Mouse (Mus musculus): ENCODE measurements around the gene Kalrn. TPM values are rescaled to one million over a fixed set of nuclear protein-coding genes. Genes with fewer than 3 reads are reported as not detected.
A peak's percentile ranks its signal among the peaks of the same experiment; 100 is the strongest.
"Not testable (repeated sequence)": the region's sequence is repeated elsewhere in the genome, so short reads cannot be mapped to it uniquely, and the experiment has no call there.

The Kalrn gene
- polyA plus RNA-seq, 1 experiment = 3.9 TPM

DNA sequence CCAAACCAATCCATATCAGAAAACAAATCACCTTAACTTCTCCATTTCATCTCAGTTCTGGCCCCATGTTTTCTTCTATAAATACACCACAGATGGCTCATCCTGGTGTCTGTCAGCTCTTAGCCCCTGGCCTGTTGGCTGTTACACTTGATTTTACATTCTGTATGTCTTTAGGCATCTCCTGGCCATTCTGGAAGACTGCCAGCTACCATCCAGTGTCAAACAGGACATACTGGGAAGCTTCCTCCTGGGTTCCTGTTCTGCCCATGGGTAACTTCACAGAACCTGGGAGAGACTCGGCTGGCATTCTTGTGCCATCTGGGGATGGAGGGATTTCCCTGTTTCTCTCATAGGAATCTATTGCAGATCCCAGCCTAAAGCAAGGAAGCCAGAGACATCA lies 261.8 kb downstream of the Kalrn start:
- DNase-seq (ENCODE audit: low read depth) = no peak

DNA sequence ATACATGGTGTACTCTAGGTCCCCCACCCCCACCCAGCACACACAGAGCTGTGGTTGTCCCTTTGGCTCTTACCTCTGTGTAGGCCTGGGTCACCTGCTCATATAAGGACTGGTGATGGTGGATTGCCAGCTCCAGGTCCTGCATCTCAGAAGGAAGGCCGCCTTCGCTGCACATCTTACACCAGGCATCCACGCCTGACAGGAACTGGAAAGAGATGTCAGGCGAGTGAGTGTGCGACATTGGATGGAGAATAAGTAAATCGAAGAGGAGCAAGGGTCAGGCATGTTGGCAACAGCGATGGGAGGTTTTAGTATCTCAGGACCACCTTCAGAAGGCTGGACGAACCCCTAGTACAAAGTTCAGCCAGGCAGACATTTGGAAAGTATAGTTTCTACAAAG lies 263.0 kb downstream of the Kalrn start:
- DNase-seq (ENCODE audit: low read depth) = no peak

DNA sequence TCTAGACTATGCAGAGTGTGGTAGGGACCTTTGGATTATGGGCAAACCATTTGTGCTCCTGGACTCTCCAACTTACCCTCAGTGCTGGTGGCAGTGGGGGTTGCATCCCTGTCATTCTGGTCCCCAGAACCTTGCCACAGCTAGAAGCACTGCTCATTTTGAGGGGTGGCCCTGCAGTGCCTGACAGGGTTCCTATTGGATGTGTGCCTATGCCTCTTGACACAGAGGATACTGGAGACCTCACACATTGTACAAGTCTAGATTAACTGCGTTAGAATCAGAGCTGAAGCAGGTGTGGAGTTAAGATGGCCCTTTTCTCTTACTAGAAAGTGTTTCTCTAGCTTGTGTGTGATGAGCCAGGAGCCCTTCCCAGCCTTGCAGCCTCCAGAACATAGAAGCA lies 265.0 kb downstream of the Kalrn start:
- no peak for DNase-seq (ENCODE audit: low read depth)

DNA sequence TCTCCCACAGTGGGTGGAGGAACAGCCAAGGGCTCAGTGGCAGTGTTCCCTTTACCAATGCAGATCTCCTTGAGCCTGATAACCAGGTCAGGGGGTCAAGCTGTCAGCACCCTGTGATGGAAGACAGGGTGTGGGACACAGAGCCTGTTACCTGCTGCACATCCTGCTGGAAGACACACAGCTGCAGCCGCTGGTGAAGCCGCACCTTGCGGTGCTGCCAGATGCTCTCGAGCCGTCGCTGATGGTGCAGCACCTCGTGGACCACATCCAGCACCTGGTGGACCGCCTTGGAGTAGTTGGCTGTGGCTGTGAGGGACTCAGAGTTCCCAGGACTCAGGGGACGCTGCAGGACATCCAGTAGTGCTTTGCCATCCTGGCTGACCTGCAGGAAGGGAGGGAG lies 265.9 kb downstream of the Kalrn start:
- no peak for DNase-seq (ENCODE audit: low read depth)

DNA sequence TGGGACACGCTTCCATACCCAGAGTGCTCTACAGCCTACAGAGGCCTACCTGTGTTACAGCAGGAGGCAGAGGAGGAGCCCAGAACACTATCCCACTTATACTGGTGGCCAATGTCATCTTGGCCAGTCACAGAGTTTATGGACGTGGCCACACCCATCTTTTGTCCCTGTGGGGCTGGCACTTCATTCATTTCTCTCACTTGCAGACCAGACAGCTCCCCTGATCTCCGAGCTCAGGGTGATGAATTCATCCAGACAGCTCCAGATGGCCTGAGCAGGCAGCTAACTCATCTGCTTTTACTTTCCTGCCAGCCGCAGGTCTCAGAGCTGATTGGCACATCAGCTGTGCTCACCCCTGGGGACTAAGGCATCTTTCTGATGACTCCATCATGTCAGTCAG lies 267.7 kb downstream of the Kalrn start:
- no peak for DNase-seq (ENCODE audit: low read depth)

DNA sequence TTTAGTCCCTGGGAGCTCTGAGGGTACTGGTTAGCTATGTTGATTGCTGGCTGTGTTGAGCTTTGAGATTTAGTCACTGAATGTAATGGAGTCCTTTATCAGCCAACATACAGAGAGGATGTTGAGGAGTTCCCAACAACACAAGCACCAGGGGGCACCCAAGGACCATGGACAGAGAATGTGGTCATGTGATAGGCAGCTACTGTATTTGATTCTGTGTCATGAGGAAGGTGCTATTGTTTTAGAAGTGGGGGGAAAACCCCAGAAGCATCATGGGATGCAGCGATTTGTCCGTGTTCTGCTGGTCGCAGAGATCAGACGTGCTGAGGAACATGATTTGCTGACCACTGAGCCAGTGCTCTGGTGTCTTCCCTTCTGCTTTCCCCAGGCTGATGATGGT lies 269.5 kb downstream of the Kalrn start:
- not testable (repeated sequence) for DNase-seq (ENCODE audit: low read depth)

DNA sequence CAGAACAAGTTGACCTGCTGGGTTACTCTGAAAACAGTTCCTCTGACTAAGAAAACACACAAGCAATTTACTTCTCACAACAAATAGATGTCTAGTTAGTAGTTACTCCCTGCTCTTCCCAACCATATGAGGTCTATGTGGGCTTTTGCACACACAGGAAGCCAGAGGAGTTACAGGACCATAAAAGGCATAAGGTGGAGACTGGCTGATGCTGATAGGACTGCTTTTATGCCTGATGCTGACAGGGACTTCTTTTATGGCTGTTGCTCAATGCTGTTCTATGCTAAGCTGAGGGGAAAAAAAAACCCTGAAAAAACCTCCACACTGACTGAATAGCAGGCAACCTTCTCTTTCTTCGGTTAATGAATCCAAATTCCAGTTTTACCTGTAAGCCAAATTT lies 270.8 kb downstream of the Kalrn start:
- no peak for DNase-seq (ENCODE audit: low read depth)

DNA sequence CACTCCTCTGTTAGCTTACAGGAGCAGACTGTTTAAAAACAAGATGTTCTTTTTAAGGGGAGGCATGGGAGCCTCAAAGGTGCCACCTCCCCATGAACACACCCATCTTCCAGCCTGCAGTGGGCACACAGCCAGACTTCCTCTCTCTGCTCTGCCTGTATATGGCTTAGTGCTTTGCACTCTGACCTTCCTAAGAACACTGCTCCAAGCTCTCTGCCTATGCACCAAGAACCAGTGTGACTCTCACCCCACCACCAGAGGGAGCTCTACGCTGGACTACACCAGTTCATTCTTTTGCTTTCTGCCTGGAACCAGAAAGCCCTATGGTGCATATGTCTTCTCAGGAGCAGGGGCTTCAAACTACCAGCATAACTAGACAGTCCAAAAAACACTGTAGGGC lies 271.3 kb downstream of the Kalrn start:
- DNase-seq (ENCODE audit: low read depth) = no peak

DNA sequence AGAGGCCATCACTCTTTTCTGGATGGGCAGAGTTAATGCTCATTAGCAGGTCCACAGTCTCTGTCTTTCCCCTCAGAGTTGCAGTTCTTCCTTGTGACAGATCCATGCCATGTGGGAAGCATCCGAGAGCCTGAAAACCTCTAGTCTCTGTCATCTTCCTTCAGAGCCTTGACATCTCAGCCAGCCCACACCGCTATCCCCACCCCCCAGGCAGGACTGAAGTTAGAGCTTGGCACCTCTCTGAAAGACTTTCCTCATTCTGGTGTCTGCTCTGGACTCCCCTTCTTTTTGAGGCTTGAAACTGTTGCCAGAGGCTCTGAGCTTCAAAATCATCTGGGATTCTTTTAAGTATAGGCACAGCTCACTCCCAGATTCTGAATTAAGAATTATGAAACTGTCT lies 274.1 kb downstream of the Kalrn start:
- no peak for DNase-seq (ENCODE audit: low read depth)

DNA sequence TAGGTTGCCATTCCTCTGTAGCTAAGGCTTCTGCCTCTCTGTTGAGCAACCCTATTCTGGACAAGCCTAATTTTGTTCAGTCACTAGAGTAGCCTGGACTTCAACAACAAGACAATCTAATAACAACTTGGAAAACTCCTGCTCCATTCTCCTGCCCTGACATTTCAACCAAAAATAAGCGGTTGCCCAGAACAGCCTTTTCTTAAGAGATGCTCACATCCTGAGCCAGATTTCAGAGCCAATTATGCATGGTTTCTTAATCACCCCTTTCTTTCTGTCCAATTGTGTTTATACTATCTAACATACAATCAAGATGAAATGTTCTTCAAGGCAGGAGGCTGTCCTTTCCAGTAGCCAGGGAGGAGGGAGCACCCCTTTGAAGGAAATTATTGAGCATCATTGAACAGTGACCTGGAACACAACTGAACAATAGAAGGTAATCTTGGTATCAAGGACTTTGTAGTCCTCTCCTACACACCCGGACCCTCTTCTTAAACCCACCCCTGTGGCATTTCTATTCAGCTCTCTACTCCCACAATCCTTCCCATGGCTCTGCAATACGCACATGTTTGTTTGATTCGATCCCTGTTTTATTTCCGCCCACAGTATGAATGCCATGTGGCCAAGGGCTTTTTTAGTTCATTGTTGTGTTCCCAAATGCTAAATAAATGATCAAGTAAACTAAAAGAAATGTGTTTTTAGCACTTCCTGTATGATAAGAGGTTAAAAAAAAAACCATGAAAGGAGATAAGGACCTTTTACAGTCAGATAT lies 275.2 kb downstream of the Kalrn start:
- DNase-seq (ENCODE audit: low read depth) = no peak

DNA sequence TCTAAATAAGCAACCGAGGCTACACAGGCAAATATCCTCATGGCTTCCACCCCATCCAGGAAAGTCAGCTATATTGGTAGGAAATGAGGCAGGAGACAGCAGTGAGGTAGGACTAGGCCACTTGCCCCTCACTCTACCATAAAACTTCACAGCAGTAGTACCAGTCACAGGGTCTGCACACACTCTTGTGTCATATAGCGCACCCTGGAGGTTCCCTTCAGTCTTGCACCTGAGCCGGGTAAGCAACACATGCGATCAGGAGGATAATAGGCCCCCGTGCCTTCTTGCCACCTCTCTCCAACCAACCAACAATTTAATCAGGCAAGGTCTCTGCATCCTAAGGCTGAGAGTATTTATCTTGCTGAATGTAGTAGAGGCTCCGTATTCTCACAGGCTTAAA lies 278.8 kb downstream of the Kalrn start:
- no peak for DNase-seq (ENCODE audit: low read depth)

DNA sequence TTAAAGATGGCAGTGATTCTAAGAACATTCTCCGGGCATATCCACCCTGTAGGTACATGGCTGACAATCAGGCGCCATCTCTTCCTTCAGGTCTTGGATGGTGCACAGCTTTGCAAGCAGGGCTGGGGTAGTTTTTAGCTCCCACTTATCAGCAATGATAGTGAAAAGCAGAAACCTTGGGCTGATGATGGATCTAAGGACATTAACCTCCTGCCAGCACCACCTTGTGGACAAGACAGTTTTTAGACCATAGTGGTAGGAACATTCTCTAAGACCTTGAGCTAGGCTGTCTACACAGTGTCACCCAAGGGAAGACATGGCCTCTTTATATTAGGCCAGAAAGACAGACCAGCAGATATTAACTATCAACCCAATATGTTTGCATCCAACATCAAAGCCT lies 279.7 kb downstream of the Kalrn start:
- DNase-seq (ENCODE audit: low read depth) = no peak

DNA sequence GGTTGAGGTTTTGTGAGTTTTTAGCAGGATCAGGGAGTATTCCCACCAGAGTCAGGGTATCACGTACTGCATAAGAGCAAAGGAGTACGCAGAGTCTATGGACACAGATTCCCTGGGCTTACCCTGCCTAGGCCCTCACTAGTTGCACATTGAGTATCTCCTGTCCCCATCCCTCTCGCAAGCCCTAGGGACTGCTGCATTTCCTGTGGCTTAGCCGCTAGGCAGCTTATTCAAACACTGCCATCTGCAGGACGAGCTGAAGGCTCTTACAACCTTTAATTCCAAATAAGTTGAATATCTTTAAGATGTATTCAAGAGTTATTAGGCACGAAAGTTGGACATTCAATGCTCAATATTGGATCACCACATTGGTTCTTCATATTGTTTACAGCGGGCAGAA lies 283.7 kb downstream of the Kalrn start:
- no peak for DNase-seq (ENCODE audit: low read depth)

DNA sequence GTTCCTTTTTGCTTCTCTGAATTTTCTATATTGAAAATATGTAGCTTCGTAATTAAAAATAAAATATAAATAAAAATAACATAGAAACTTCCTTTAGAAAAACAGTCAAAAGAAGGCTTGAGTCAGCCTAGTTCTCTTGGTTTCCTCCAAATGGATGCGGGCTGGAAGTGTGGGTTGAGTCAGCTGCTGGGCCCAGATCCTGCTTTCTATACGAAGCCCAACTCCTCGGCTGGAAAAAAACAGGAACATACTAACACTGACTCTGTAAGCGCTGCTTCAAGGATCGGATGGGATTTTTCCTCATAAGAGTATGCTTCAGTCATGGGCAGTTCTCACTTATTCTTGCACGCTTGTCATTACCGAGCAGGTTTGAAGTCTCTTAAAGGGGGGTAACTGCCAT lies 291.3 kb downstream of the Kalrn start:
- DNase-seq (ENCODE audit: low read depth) = no peak

DNA sequence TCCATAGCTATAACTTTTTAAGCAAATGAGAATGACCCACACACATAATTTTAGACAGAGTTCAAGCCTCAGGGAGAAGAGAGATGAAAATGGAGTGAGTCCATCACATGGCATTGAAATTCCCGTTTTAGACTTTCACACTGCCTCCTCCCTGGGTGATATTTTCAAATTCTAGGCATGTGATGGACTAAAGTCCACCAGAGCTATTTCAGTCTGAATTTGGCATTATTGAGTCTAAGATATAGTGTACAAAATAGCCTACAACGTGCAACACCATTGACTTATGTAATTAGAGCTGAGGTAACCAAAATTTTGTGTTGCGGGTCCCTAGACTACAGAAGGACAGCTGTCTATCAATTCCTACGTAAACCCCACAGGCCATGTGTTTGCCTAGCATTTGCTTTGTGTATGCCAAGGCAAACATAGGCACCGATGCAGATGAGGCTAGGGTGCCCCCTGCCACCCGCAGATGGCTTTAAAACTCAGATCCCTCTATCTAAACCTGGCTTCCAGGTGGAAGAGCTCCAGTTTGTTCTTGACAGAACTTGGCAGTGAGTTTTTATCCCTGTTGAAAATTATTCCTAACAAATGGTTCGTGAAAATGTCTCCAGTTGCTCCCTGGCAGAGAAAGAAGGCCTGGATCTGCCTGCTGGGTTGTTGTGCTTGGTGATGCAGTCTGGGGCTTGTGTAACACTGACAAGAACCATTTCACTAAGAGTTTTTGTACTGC lies 293.5 kb downstream of the Kalrn start:
- DNase-seq (ENCODE audit: low read depth) = no peak

DNA sequence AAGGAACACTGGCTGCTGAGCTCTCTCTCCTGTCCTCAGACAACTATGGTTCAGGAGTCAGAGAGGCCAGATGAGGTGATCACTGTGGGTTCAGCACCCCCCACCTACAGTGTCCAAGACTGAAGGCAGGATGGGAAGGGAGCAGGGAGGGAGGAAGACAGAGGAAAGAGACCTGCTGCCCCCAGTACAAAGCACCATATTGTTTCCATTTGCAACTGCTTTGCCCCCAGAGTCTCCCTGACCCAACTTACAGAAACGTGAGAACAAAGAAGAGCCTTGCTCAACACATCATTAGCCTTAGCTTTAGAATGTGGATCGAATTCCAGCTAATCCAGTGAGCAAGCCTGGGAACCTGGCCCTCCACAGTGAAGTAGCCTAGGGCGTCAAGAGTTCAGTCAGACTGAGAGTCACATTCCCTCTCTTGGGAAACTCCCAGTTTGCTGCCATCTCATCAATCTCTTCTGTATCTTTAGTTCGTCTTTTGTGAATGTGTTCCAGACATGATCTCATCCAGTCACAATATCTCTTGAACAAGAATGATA lies 295.0 kb downstream of the Kalrn start:
- no peak for DNase-seq (ENCODE audit: low read depth)

DNA sequence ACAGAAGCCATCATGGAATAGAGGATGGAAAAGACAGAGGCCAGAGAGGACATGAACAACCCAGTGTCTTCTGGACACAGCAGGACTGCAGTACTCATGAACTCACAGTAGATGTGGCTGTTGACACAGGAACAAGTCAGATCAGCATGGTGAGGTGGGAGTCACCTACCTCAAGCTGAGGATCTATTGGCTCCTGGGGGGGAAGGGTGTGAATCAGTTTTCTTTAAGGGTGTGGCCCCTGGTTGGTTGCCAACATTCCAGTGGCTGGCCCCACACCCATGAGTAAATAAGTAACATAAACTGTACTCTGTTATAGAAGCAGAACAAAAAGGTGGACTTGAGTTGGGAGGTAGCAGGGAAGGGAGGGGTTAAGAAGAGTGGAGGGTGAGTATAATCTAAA lies 298.7 kb downstream of the Kalrn start:
- no peak for DNase-seq (ENCODE audit: low read depth)

DNA sequence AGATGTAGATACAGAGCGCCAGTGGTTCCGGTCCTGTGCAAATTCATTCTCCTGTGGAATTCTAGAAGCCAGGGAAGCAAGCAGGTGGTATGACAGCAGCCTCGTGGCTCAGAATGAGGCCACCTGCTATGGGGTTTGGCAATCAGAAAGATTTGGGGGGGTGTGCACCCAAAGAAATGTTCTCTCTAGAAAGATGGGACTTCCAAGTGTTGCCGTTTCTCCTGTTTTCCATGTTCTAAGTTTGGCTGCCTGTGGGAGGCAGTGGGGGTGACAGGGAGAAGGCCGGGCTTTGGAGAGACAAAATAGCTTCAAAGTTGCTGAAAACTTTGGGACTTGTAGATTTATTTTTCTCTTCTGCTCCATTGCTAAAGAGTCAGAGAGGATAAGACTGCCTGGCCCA lies 301.9 kb downstream of the Kalrn start:
- DNase-seq (ENCODE audit: low read depth) = no peak

DNA sequence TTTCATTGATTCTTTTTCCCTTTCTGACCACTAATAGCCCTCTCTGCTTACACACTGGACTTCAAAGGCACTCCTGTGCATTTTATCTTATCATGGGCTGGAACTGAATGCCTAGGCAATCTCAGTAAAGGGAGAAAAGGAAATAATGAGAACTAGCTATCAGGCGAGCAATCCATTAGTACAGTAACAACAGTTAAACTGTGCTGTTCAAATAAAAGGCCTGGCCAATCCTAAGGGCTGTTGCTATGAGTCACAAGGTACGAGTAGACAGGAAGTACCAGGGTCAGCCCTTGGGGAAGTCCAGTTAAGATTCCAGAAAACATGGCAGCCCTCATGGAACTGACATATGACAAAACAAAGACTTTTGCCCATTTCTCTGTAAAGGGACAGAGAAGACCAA lies 302.7 kb downstream of the Kalrn start:
- no peak for DNase-seq (ENCODE audit: low read depth)

DNA sequence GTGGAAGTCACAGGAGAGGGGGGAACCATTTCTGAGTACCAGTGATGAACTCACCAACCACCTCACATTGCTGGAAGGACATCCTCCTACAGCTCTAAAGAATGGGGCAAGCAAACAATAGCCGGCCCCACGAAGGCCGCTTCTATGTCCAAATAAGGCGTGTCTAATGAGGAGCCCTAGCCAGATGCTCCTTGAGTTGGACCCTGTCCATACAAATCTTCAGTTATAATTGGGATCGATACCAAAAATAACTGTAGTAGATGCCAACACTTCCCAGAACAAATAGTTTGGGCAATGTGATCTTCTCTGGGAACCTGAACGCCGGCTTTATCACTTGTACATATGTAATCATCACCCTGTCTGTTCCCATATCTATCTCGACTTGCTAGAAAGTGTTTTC lies 303.7 kb downstream of the Kalrn start:
- DNase-seq (ENCODE audit: low read depth) = peak; percentile 31

DNA sequence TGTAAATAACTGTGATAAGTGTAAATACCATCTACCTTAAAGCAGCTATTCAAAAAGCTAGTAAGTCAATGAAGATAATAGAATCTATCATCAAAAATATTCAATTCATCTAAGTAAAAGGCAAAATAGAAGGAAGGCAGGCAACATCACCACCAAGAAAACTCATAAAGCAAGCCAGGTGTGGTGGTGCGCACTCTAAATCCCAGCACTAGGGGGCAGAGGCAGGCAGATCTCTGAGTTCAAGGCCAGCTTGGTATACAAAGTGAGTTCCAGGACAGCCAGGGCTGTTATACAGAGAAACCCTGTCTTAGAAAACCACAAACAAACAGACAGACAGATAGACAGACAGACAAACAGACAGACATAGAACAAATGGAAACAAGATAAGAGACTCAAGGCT lies 305.6 kb downstream of the Kalrn start:
- no peak for DNase-seq (ENCODE audit: low read depth)

DNA sequence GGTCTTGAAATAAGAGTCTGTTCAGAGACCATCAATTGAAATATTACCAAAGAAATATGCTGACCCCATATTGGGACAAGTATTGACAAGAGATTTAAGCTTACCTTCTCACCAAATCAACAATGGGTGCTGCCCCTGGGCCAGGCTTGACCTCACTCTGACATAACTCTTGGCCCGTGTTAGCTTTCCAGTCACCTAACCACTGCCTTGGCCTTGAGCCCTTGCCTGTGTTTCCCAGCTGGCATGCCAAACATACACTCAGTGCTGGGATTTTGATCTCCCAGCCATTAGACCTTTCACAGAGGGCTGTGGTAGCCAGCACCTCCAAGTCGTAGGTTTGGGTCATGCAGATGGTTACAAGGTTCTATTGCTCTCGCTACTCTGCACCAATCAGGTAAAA lies 308.7 kb downstream of the Kalrn start:
- DNase-seq (ENCODE audit: low read depth) = peak; percentile 27

DNA sequence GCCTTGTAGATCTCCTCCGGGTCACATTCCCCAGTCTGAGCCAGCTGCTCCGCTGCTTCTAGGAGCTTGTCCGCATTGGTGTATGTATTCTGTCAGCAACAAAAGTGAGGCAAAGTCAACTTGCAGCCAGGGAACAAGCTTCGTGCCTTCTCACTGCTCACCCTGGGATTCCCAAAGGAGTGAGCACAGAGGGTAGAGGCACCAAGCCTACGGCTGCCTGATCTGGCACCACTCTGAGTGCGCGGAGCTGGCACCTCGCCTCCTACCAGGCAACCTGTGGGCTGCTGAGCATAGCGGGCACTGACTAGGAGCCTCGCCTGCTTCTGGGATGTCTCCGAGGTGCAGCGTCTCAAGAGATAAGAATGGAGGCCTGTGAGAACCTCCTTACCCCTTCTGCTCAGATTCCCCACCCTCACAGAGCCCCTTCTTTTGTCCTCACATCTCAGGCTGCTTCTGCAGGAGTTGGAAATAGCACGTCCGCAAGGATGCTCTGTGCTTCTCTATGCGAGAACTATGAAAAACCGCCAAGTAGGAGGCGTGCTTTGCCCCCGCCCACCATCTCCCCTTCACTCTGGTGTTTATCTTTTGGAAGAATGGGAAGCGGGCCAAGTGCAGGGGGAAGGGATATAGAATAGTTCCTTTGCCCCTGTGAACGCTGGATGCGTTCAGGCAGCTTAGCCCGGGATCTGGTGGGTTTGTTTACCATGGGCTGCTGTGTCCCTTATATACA lies 310.4 kb downstream of the Kalrn start:
- DNase-seq (ENCODE audit: low read depth) = no peak
